Mouse (Mus musculus) adrenal gland, postnatal 36 days (tissue): ENCODE data around the gene Reep6. TPM values are rescaled to one million over a fixed set of nuclear protein-coding genes. Genes with fewer than 3 reads are reported as not detected.

ENCODE experiments used
- DNase-seq, 2 experiments: peaks; one replicate each; pipeline ENCODE4 v3.0.0; 2021; ENCODE audit warnings: mixed read lengths in 1 of 2
- total RNA-seq, 2 experiments: library from RNA; stranded (reverse); gene quantifications; 2 replicates each; pipeline ENCODE4 v1.2.3; 2021

Reep6 gene
- total RNA-seq, 2 experiments from 2014 or later, result 11.0 to 13.7 TPM

- DNase-seq, result no peak
Measured at GRCm38 (mm10) chr10:80300672-80301181, 29.0 kb upstream of the Reep6 start.

- no peak for DNase-seq
Measured at GRCm38 (mm10) chr10:80301256-80302081, 28.3 kb upstream of the Reep6 start.

- no peak for DNase-seq
Measured at GRCm38 (mm10) chr10:80302082-80302355, 27.7 kb upstream of the Reep6 start.

GRCm38 (mm10) chr10:80302471-80302881 is 27.3 kb upstream of the Reep6 start:
- peak; percentile 55 to 83 for DNase-seq

GRCm38 (mm10) chr10:80304458-80304857 is 25.3 kb upstream of the Reep6 start:
- no peak for DNase-seq

- DNase-seq, result peak in 1 of 2 experiments; percentile 48
Measured at GRCm38 (mm10) chr10:80304862-80305261, 24.9 kb upstream of the Reep6 start.

- DNase-seq, result no peak
Measured at GRCm38 (mm10) chr10:80311560-80311959, 18.2 kb upstream of the Reep6 start.

GRCm38 (mm10) chr10:80312586-80313504 is 16.9 kb upstream of the Reep6 start:
- no peak for DNase-seq

- DNase-seq, result no peak
Measured at GRCm38 (mm10) chr10:80313627-80314201, 16.0 kb upstream of the Reep6 start.

- DNase-seq, result no peak
Measured at GRCm38 (mm10) chr10:80314494-80315001, 15.2 kb upstream of the Reep6 start.

- DNase-seq, result no peak
Measured at GRCm38 (mm10) chr10:80315315-80315714, 14.4 kb upstream of the Reep6 start.

GRCm38 (mm10) chr10:80316359-80316781 is 13.4 kb upstream of the Reep6 start:
- DNase-seq, result no peak

- DNase-seq, result no peak
Measured at GRCm38 (mm10) chr10:80317011-80317410, 12.7 kb upstream of the Reep6 start.

GRCm38 (mm10) chr10:80320340-80320760 is 9.4 kb upstream of the Reep6 start, which contains the start of gene 2310011J03Rik:
Gene 2310011J03Rik (minus strand): TSS chr10:80320537.
- DNase-seq, result peak; percentile 94 to 96

- no peak for DNase-seq
Measured at GRCm38 (mm10) chr10:80321014-80321669, 8.6 kb upstream of the Reep6 start.

- DNase-seq, result no peak
Measured at GRCm38 (mm10) chr10:80321670-80322581, 7.8 kb upstream of the Reep6 start.

GRCm38 (mm10) chr10:80322811-80323211 is 6.9 kb upstream of the Reep6 start:
- peak; percentile 56 to 63 for DNase-seq

GRCm38 (mm10) chr10:80323261-80324119 is 6.3 kb upstream of the Reep6 start:
- peak; percentile 85 to 93 for DNase-seq
